Mouse (Mus musculus) liver, postnatal 0 days (tissue): ENCODE results near the gene Atoh7.

Source experiments
- CTCF ChIP-seq: sonication (generic); IDR thresholded peaks from 2 replicates; pipeline ENCODE4 v1.5.1; 2016; ENCODE audit warnings: antibody characterized with exemption, low read depth
- EP300 ChIP-seq: IDR thresholded peaks from 2 replicates; pipeline ENCODE4 v1.6.1; 2016; ENCODE audit warnings: antibody characterized with exemption, low read depth, mild to moderate bottlenecking

DNA sequence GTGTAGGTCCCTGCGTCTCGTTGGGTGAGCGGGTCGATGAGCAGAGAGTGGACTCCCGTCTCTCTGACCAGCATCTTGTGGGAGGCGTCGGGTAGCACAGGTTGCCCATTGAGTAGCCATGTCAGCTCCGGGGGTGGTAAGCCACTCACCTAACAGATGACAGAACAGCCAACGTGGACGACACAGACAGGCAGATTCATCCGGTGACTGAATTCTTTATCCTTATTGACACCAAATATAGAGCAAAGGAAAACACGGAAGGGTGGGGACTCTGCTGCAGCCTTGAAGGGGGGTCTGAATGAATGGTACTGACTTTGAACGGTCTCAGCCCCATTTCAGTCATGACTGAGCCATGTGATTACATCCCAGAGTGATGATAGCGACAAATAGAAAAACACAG is 22.5 kb downstream of the Atoh7 start:
- no peak for TF ChIP-seq EP300
- no peak for TF ChIP-seq CTCF
